Mouse (Mus musculus): Measurements from ENCODE around the gene Map4k4. TPM values are rescaled to one million over a fixed set of nuclear protein-coding genes. Genes with fewer than 3 reads are reported as not detected.

Gene Map4k4
- polyA plus RNA-seq, 1 experiment from 2014 or later = 49.5 TPM

DNA sequence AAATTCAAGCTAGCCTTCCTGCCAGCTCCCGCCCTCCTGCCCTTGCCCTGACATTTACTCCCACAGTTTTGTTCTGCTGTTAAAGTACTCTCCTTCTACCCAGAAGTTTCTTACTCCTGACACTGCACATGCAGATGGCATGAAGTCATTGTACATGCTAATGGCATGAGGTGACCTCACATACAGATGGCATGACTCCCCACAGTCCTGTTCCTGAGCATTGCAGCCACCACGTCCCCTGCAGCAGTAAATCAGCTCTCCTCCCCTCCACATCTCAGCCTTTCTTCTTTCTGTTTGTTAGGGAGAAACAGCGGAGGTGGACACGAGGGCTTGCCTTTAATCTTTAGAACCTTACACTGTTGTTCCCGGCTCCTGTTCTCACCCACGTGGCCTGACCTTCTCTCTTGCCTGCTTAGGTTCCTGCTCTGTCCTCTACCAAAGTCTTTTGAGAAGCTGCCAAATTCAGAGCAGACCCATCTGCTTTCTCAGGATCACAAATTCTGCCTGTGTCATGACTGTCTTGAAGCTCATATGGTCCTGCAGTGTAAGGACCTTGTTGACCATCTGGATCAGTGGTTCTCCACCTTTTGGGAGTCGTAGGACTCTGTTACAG is 114.5 kb downstream of the Map4k4 start:
- ATAC-seq = no peak
- Histone ChIP-seq H3K9me3 (ENCODE audit: control insufficient read depth, low read length) (no peaks in the 10 kb centered on the region), H3K4me3 (replicated peaks; ENCODE audit: low read length) (no peak overlapping the region), H3K4me1 (replicated peaks; ENCODE audit: control insufficient read depth, insufficient read depth, low read length) (no peaks in the 10 kb centered on the region), H3K27ac (ENCODE audit: low read length) (no peak overlapping the region), H3K27me3 (replicated peaks; ENCODE audit: control insufficient read depth, insufficient read depth, low read length) (no peaks in the 10 kb centered on the region), H3K4me2 (ENCODE audit: low read length) (no peak overlapping the region), H3K36me3 (ENCODE audit: control insufficient read depth, insufficient read depth) (peaks cover 60% of the 10 kb centered on the region), H3K9ac (replicated peaks; ENCODE audit: low read depth, low read length) (no peak overlapping the region)
- WGBS = 86% methylated on average over 7 of the region's 7 CpGs

DNA sequence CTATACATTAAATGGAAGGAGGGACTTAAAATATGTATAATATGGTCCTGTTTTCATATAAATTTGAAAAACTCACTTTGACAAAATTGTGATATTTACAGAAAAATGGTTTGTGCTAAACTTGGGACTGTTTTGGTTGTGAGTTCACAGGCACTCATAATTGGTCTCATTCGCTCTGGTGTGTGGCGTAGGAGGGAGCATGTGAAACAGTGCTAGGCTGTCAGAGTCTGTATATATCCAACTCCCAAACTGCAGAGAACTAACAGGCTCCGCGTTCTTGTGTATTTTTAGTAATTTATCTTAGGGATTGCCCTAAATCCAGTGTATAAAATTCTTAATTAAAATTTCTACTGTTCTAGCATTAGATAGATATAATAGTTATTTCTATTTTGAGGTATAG is 120.9 kb downstream of the Map4k4 start:
- 95% methylated on average over 4 of the region's 4 CpGs for WGBS
- H3K9me3 ChIP-seq (ENCODE audit: control insufficient read depth, low read length) = no peaks in the 10 kb centered on the region
- H3K4me3 ChIP-seq (replicated peaks; ENCODE audit: low read length) = no peak overlapping the region
- no peak overlapping the region for H3K4me2 ChIP-seq (ENCODE audit: low read length)
- H3K9ac ChIP-seq (replicated peaks; ENCODE audit: low read depth, low read length) = no peak overlapping the region
- no peaks in the 10 kb centered on the region for H3K27me3 ChIP-seq (replicated peaks; ENCODE audit: control insufficient read depth, insufficient read depth, low read length)
- H3K4me1 ChIP-seq (replicated peaks; ENCODE audit: control insufficient read depth, insufficient read depth, low read length) = no peaks in the 10 kb centered on the region
- no peak overlapping the region for H3K27ac ChIP-seq (ENCODE audit: low read length)
- no peak for ATAC-seq
- peaks cover 53% of the 10 kb centered on the region for H3K36me3 ChIP-seq (ENCODE audit: control insufficient read depth, insufficient read depth)

DNA sequence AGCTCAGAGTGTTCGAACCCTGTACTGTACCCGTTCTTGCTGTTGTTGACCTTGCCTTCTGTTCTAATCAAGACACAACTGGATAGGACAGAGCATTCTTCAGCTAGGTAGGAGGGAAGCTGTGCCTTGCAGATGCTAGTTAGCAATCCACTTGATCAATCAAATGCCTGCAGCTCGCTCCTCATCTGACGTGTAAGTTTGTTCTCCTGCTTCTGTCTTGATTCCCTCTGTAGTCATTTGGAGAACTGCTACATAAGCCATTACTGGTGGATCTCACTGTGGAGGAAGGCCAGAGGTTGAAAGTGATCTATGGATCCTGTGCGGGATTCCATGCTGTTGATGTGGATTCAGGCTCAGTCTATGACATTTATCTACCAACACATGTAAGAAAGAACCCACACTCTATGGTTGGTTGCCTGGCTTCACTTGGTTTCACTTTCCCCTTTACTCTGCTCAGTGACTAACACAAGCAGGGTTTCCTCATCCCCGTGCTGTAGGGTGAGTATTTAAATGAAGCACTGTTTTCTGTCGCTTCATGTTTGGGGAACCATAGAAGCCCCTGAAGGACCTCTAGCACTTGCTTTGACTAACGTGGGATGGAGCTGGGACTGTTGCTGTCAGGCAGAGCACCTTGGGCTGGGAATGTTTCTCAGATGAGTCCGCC is 121.9 kb downstream of the Map4k4 start:
- H3K4me3 ChIP-seq (replicated peaks; ENCODE audit: low read length) = no peak overlapping the region
- H3K9ac ChIP-seq (replicated peaks; ENCODE audit: low read depth, low read length) = no peak overlapping the region
- H3K9me3 ChIP-seq (ENCODE audit: control insufficient read depth, low read length) = no peaks in the 10 kb centered on the region
- whole genome bisulfite sequencing = 96% methylated on average over 9 of the region's 9 CpGs
- no peaks in the 10 kb centered on the region for H3K4me1 ChIP-seq (replicated peaks; ENCODE audit: control insufficient read depth, insufficient read depth, low read length)
- H3K4me2 ChIP-seq (ENCODE audit: low read length) = no peak overlapping the region
- no peak for ATAC-seq
- no peaks in the 10 kb centered on the region for H3K27me3 ChIP-seq (replicated peaks; ENCODE audit: control insufficient read depth, insufficient read depth, low read length)
- H3K27ac ChIP-seq (ENCODE audit: low read length) = no peak overlapping the region
- peaks cover 52% of the 10 kb centered on the region for H3K36me3 ChIP-seq (ENCODE audit: control insufficient read depth, insufficient read depth)

DNA sequence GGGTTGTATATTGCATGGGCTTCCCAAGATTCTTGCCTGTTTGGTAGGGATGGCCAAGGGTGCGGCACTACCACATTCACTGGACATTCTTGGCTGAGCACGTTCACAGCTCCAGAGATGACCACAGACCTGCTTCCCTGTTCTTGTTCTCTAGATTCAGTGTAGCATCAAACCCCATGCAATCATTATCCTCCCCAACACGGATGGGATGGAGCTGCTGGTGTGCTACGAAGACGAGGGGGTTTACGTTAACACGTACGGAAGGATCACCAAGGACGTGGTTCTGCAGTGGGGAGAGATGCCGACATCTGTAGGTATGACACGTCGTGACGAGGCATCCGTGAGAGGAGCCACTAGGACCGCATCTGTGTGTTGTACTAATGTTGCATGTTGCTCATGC is 122.5 kb downstream of the Map4k4 start:
- no peak overlapping the region for H3K27ac ChIP-seq (ENCODE audit: low read length)
- H3K27me3 ChIP-seq (replicated peaks; ENCODE audit: control insufficient read depth, insufficient read depth, low read length) = no peaks in the 10 kb centered on the region
- H3K9ac ChIP-seq (replicated peaks; ENCODE audit: low read depth, low read length) = no peak overlapping the region
- no peak overlapping the region for H3K4me3 ChIP-seq (replicated peaks; ENCODE audit: low read length)
- 86% methylated on average over 15 of the region's 15 CpGs for WGBS
- peaks cover 48% of the 10 kb centered on the region for H3K36me3 ChIP-seq (ENCODE audit: control insufficient read depth, insufficient read depth)
- no peak for ATAC-seq
- H3K4me2 ChIP-seq (ENCODE audit: low read length) = no peak overlapping the region
- no peaks in the 10 kb centered on the region for H3K4me1 ChIP-seq (replicated peaks; ENCODE audit: control insufficient read depth, insufficient read depth, low read length)
- no peaks in the 10 kb centered on the region for H3K9me3 ChIP-seq (ENCODE audit: control insufficient read depth, low read length)

DNA sequence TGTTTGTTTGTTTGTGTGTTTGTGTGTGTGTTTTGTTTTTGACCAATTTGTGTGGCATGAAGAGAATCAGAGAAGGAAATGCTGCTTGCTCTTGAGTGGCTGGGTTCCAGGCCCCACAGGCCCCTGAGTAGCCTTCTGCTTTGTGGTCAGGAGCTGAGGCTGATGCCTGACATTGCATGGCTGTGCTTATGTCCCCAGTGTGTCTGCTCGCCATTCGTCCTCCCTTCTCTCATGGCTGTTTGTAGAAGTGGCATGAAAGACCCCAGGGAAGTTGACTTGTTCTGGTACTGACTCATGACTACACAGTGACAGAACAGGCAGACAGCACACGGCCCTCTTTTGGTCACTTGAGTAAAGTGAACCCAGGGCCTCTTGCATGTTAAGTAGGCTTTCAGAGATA is 123.0 kb downstream of the Map4k4 start:
- Histone ChIP-seq H3K9me3 (ENCODE audit: control insufficient read depth, low read length) (no peaks in the 10 kb centered on the region), H3K4me3 (replicated peaks; ENCODE audit: low read length) (no peak overlapping the region), H3K36me3 (ENCODE audit: control insufficient read depth, insufficient read depth) (peaks cover 48% of the 10 kb centered on the region), H3K4me2 (ENCODE audit: low read length) (no peak overlapping the region), H3K9ac (replicated peaks; ENCODE audit: low read depth, low read length) (no peak overlapping the region), H3K4me1 (replicated peaks; ENCODE audit: control insufficient read depth, insufficient read depth, low read length) (no peaks in the 10 kb centered on the region), H3K27ac (ENCODE audit: low read length) (no peak overlapping the region), H3K27me3 (replicated peaks; ENCODE audit: control insufficient read depth, insufficient read depth, low read length) (no peaks in the 10 kb centered on the region)
- no peak for ATAC-seq
- 71% methylated on average over 3 of the region's 3 CpGs for WGBS

DNA sequence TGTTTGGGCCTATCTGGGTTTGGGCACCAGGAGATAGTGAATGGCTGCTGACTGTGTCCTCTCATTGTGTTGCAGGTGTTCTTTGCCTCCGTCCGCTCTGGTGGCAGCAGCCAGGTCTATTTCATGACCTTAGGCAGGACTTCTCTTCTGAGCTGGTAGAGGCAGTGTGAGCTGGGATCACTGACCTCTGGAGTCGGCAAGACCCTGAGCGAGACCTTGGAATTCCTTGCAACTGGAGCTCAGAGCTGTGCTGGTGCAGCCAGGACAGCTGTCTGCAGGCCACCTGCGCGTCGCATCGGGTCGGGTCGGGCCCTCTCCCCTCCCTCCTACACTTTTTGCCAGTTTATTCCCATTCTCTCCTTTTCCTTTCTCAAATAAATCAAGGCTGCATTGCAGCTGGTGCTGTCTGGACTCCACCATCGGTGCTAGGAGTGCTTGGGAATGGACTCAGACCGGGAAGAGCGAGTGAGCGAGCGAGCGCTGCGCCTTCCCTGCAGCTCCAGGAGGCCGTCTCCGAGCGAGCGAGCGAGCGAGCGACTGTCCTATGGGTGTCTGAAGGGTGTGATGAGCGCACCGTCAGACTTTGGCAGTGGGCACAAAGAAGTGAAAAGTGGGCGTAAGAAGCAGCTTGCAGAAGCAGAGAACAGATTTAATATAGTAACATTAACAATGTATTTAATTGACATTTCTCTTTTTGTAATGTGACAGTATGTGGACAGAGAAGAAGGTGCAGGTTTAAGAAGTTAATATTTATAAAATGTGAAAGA is 124.0 kb downstream of the Map4k4 start:
- Histone ChIP-seq H3K4me1 (replicated peaks; ENCODE audit: control insufficient read depth, insufficient read depth, low read length) (no peaks in the 10 kb centered on the region), H3K36me3 (ENCODE audit: control insufficient read depth, insufficient read depth) (peaks cover 44% of the 10 kb centered on the region), H3K9me3 (ENCODE audit: control insufficient read depth, low read length) (no peaks in the 10 kb centered on the region), H3K4me3 (replicated peaks; ENCODE audit: low read length) (no peak overlapping the region), H3K27ac (ENCODE audit: low read length) (no peak overlapping the region), H3K9ac (replicated peaks; ENCODE audit: low read depth, low read length) (no peak overlapping the region), H3K27me3 (replicated peaks; ENCODE audit: control insufficient read depth, insufficient read depth, low read length) (no peaks in the 10 kb centered on the region), H3K4me2 (ENCODE audit: low read length) (no peak overlapping the region)
- 92% methylated on average over 27 of the region's 27 CpGs for WGBS
- ATAC-seq = no peak

DNA sequence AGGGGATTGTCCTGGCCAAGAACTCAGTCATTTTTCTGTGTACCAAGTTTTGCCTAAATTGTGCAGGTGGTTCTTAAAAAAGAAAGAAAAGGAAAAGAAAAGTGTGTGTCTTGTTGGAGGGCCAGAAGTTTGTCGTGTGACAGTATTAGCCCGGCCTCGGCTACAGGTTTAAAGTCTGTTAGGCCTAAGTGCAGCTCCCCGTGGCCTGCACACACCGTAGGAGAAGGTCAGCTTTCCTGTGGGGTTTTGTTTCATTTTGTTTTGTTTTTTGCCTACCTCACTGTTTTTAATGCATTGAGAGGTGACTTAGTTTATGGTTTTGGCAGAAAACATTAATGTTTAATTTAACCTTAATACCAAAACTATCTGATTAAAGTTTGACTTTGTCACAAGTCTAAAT is 124.7 kb downstream of the Map4k4 start:
- 87% methylated on average over 5 of the region's 5 CpGs for WGBS
- Histone ChIP-seq H3K9ac (replicated peaks; ENCODE audit: low read depth, low read length) (no peak overlapping the region), H3K36me3 (ENCODE audit: control insufficient read depth, insufficient read depth) (peaks cover 37% of the 10 kb centered on the region), H3K4me1 (replicated peaks; ENCODE audit: control insufficient read depth, insufficient read depth, low read length) (no peaks in the 10 kb centered on the region), H3K9me3 (ENCODE audit: control insufficient read depth, low read length) (no peaks in the 10 kb centered on the region), H3K4me2 (ENCODE audit: low read length) (no peak overlapping the region), H3K27ac (ENCODE audit: low read length) (no peak overlapping the region), H3K27me3 (replicated peaks; ENCODE audit: control insufficient read depth, insufficient read depth, low read length) (no peaks in the 10 kb centered on the region), H3K4me3 (replicated peaks; ENCODE audit: low read length) (no peak overlapping the region)
- no peak for ATAC-seq

DNA sequence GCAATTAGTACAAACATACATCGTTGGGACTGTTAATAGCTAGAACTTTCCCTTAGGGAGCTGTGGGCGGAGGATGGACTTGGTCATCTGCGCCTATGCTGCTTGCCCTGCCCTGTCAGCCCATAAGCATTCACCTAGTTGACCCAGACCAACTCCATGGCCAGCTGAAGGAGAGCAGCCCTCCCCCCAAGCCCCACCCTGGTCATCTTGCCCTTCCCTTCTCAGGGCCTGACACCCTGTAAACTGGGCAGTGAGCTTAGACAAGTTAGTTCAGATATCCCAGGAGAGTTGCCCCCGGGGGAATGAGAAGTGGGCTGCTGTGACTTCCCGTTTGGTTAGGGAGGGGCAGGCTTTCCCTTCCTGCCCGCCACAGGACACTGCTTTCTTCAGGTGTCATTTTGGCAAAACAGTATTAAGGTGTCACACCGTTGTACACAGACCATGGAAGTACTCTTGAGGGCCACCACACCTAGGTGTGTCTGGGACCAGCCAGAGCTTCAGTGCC is 126.5 kb downstream of the Map4k4 start:
- Histone ChIP-seq H3K4me3 (replicated peaks; ENCODE audit: low read length) (no peak overlapping the region), H3K4me1 (replicated peaks; ENCODE audit: control insufficient read depth, insufficient read depth, low read length) (no peaks in the 10 kb centered on the region), H3K27ac (ENCODE audit: low read length) (no peak overlapping the region), H3K36me3 (ENCODE audit: control insufficient read depth, insufficient read depth) (peaks cover 27% of the 10 kb centered on the region), H3K27me3 (replicated peaks; ENCODE audit: control insufficient read depth, insufficient read depth, low read length) (no peaks in the 10 kb centered on the region), H3K9ac (replicated peaks; ENCODE audit: low read depth, low read length) (no peak overlapping the region), H3K4me2 (ENCODE audit: low read length) (no peak overlapping the region), H3K9me3 (ENCODE audit: control insufficient read depth, low read length) (no peaks in the 10 kb centered on the region)
- ATAC-seq = no peak
- 91% methylated on average over 7 of the region's 7 CpGs for WGBS

DNA sequence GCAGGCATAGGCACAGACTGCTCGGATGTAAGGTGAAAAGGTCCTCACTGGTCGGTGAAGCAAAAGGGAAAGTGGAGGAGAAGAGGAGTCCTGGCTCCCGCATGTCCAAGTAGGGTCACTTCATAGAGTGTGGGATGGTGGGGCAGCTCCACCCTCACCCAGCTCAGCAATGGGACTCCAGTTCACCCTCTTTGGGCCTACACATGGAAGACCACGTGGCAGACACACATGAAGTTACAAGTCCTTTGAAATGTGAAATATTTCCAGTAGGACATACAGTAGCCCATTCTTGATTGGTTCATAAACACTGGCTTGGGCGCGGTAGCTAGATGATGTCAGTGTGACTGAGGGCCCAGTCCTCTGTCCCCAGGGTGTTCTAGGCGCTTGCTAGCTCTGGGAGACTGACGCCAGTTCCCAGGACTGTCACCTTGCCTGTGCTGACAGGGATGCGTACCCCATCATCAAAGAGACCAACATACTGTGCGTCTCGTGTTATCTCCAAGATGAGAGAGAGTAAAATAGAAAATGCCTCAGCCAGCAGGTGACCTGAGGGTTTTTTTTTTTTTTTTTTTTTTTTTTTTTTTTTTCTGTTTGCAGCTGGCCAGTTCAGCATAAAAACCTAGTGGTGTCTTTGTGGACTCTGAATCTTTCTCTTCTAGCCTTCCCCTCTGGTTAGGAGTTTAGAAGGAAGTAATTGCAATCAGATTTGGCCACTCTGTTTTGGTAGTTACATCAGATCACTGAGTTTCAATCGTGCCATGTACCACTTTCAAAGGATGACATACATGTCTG is 127.7 kb downstream of the Map4k4 start:
- no peak overlapping the region for H3K27ac ChIP-seq (ENCODE audit: low read length)
- H3K4me1 ChIP-seq (replicated peaks; ENCODE audit: control insufficient read depth, insufficient read depth, low read length) = no peaks in the 10 kb centered on the region
- no peak overlapping the region for H3K4me3 ChIP-seq (replicated peaks; ENCODE audit: low read length)
- no peak overlapping the region for H3K9ac ChIP-seq (replicated peaks; ENCODE audit: low read depth, low read length)
- WGBS = 87% methylated on average over 12 of the region's 12 CpGs
- no peaks in the 10 kb centered on the region for H3K9me3 ChIP-seq (ENCODE audit: control insufficient read depth, low read length)
- H3K4me2 ChIP-seq (ENCODE audit: low read length) = no peak overlapping the region
- peak; percentile 8; the same call in 1 of the 2 replicates for ATAC-seq
- H3K27me3 ChIP-seq (replicated peaks; ENCODE audit: control insufficient read depth, insufficient read depth, low read length) = no peaks in the 10 kb centered on the region
- peaks cover 19% of the 10 kb centered on the region for H3K36me3 ChIP-seq (ENCODE audit: control insufficient read depth, insufficient read depth)
